Mouse (Mus musculus): ENCODE measurements around the gene Smpdl3a.

Smpdl3a gene

DNA sequence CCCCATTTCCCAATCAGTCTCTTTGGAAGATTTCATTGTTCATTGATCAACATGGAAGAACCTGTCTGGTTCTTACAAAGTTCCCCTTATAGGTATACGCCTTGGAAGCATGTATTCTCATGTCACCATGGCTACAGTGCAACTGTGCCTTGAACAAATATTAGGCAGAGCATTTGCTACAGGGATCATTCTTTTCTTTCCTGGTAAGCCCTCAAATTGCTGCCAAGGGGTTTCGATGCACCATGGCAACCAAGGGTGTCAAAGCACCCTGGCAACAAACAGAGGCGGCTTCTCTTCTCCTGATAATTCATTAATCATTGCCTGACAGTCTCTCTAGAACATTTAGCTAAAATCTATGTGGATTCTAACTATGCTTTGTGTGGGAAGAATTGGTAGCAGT is 28.3 kb downstream of the Smpdl3a start:
- no peak for DNase-seq

DNA sequence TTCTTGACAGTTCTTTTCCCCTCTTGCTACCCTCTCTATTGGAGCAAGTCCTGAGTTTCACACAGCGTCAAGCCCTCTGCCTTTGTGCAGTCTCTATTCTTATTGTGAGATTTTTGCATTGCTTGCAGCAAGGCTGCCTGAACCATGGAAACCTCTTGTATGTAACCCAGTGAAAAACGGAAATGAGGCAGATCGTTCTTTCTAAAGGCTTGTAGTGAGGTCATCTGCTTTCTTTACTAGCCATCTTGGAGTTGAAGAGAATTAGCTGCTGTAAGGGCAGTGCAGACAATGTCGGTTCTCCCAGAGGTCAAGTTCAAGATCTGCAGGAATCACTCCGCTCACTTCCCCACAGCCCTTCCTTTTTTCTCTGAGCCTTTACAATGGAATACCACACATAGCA is 34.5 kb downstream of the Smpdl3a start:
- DNase-seq, result no peak

DNA sequence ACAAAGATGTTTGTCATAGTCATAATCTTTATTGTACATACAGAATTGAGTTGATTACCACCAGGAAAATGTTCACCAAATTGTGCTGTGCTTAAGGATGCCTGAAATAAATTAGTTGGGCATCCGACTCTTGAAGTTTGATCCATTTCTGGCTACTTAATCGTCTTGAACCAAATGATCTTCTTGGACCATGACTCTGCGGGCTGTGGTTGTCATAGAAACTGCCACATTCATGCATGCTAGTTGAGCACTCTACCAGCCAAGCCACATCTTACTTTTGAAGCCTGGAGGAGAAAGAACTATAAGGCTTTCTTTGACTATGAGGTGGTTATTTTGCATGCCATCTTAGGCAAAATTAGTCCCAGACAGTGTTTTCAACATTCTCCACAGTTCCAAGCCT is 35.5 kb downstream of the Smpdl3a start:
- no peak for DNase-seq

DNA sequence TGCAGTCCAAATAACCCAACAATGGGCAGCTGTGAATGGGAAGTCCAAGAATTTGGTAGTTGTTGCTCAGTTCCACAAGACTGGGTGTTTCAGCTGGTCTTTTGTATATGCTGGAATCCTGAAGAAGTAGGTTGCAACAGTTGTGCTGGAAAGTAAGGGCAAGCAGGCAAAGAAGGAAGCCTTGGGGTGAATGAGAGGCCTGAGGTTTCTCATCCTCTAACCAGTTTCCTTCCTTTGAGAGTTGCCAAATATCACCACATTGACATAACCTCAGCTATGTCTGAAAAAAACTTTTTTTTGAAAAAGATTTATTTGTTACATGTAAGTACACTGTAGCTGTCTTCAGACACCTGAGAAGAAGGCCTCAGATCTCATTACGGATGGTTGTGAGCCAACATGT is 41.0 kb downstream of the Smpdl3a start:
- no peak for DNase-seq

DNA sequence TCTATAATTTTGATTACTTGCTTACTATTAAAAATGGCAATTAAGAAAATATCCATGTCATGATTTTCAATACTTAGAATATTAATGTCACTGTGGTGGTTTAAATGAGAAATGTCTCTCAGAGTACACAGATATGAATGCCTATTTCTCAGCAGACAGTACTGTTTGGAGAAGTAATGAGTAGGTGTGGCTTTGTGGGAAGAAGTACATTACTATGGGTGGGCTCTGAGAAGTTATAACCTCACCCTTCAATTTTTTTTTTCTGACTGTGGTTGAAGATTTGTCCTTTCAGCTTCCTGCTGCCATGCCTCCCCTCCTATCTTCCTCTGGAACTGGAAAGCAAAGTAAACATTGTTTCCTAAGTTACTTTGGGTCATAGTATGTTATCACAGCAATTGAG is 41.8 kb downstream of the Smpdl3a start:
- no peak for DNase-seq

DNA sequence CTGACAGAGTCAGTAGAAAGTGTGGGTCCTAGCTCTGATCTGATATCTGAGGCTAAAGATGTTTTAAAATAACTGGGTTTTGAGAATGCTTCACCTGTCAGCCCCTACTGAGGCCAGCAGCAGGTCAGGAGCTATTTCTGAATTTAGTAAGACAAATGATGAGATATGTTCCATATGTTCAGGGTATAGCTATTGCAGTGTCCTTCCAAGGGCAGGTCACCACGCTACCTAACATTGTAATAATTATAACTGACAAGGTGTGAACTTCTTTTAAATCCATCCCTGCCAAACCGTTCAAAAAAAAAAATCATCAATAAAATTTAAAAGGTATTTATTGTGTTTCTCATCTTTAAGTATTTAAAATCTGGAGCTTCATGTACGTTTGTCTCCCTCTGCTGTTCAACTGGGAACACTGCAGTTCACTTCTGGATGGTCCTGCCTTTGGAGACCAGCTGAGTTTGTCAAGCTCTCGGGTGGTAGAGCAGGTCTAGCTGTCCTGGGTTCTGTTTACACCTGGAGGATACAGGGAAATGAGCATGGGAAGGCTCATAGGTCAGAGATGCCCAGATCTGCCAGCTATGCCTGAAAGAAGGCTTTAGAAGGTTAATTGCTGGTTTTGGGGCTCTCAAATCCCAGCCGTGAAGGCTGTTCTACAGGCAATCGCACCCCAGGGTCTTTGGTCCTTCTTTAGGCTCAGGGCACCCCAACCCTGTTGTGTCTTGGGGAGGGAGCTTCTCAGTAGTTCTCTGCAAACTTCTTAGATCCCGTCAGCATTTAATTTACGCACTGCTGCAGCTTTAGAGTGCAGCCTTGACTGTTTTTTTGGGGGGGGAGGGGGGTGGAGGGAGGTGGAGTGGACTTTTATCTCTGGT is 47.7 kb downstream of the Smpdl3a start:
- peak; percentile 54 for DNase-seq

DNA sequence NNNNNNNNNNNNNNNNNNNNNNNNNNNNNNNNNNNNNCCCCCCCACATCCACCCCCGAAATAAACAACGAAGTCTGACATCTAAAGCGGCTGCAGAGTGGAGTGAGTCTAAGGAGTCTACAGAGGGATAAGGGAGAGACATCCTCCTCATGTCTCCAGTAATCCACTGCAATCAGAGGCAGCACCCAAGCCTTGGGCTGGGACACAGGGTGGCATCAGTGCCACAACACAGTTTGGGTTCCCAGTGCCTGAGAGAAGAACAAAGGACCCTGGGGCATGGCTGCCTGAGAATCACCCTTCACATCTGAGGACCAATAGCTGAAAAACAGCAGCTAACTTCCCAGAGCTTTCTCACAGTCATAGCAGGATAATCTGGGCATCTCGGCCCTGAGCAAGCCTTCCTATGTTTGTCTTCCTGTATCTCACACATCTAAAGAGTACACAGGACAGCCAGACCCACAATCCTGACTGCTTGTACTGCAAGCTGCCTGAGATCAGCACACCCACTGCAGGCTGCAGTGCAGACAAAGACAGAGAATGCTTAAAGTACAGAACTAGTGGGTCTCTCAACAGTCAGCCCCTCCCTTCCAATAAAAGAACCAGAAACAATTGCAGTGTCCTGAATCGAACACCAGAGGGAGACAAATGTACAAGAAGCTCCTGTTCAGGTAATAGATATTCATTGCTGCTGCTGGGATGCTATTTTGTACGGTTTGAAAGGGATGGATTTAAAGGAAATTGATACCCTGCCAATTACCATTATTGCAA is 54.0 kb downstream of the Smpdl3a start:
- DNase-seq, result peak; percentile 36

Data from lung, postnatal 10 days (tissue).